Mouse (Mus musculus) 3T3-L1 (cell line): ENCODE measurements at regions not wholly inside any gene's neighbourhood (a gene's known extent, or its start where the extent isn't known, plus 50 kb on each side); places are given as distances from the start of the nearest gene placed in this dataset.
A peak's percentile ranks its signal among the peaks of the same experiment; 100 is the strongest.

Experiments used
- DNase-seq: peaks from one replicate; pipeline ENCODE4 v3.0.0-alpha.2; 2015; ENCODE audit warnings: low read depth, low spot score

DNA sequence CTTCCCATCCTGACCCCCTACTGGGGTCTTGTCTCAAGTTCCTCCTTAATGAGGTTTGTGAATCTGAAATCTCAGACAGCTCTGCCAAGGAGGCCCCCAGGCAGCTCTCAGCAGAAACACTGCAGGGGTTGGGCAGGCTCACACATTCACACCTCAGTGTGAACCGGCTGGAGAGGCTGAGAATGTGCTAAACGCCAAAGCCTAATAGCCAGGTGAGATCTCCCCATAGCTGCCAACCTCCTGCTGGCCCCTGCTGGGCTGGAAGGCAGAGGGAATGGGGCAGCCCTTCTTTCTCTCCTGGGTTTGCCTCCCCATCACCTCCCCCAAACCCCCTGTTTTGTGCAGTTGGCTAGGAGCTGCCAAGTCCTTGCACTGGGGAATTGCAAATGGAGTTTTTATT is 81.3 kb upstream of the Gm26897 start:
- no peak for DNase-seq

DNA sequence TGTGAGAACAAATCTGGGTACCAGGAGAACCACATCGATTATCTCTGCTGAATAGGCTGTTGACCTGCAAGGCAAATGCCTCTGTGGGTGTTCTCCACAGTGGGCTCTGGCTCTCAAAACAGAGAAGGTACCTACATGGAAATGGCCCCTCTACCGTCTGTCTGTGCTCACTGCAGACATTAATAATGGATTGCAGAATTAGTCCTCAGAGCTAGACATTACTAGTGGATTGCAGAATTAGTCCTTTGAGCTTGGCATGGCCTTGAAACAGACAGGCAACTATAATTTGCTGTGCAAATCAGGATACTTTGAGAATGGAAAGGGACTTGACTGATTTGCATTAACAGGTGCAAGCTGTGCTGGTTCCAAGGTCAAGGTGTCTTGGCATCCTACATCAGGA is 77.3 kb upstream of the Gm26897 start:
- DNase-seq = no peak

DNA sequence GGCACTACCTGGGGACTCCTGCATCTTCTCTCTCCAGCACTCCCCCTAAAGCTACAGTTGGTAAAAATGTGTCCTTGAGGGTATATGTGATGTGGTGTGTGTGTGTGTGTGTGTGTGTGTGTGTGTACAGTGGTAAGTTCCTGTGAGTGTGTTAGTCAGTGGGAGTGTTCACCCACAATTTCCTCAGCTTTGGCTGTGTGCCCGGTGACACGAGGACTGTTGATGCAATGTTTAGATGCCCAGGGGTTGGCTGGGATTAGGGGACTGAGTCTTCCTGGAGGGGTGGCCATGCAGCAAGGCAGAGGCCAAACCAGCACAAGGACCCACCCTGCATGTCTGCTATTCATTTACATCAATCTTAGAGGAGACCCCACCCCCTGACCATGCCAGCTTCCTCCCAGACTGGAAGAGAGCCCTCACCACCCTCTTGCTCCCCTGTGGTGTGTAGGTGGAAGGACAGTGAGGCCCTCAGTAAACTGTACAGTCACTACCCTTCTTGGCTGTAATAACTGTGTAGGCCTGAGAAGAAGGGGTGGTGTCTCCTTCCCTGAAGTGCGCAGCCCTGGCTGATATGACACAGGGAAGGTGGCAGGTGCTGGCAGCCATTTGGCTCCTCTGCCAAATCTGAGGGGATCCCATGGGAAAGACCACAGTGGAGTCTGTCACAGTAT is 75.8 kb upstream of the Gm26897 start:
- DNase-seq = peak; percentile 71

DNA sequence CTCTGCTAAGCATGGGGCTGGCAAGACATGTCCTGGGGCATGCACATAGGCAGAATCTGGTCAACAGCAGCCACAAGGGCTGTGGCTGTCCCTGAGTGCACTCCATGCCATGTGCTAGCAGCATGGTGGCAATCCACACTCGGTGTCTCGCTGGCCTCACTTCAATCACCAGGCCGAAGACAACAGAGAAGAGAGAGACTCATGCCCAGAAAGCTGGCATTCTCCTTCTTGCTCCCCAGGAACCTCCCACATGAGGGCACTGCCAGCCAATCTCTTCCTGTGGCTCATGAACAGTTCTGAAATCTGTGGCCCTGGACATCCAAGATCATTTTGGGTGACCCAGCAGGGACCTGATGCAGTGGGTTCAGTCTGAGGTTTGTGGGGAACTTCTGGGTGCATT is 74.5 kb upstream of the Gm26897 start:
- DNase-seq = no peak

DNA sequence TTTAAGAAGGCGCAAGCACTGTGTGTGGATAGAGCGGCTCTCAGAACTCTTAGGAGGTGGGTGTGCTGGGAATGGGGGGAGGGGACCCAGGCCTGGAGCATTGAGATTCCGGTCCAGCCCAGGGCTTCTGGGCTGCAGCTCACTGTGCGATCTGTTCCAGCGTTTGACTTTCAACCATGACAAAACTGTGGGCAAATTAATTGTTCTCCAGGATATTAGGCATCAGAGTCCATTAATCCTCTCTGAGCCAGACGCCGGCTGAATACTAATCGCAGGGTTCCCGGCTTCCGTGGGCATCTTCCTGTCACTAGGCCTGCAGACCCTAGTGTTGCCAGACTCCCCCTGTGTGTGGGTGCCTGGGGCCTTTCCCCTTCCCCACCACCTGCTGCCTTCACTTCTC is 73.3 kb upstream of the Gm26897 start:
- DNase-seq = no peak

DNA sequence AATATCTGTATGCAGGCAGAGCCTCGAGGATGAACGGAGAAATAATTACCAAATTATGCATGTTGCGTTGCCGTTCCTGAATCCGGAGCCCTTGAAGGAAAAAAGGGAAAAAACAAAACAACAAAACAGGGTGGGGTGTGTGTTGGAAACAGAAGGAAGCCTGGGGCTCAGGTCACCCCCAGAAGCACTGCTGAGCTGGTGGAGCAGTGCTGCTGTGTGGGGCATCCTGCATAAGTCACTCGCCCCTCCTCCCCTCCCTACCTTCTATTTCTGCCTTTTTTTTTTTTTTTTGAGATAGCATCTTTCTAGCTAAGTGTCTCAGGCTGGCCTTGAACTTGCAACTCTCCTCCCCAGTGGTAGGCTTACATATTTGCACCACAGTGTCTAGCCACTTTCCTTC is 72.8 kb upstream of the Gm26897 start:
- no peak for DNase-seq

DNA sequence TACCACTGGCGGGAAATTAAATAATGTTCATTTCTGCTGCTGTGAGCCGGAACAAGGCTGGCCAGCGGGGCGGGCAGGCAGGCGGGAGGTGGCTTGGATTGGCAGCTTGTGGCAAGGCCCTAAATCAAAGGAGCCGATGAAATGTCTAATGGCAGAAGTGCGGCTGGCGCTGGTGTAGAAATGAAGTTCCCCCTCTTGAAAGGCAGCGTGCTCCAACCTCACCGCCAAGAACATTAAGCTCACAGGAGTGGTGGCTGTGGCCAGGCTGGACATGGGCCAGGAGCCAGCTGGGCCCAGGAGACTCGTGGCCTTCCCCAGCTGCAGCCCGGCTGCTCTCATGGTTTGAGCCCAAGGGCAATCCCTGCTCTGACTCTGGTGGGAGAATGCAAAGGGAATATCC is 71.8 kb upstream of the Gm26897 start:
- no peak for DNase-seq

DNA sequence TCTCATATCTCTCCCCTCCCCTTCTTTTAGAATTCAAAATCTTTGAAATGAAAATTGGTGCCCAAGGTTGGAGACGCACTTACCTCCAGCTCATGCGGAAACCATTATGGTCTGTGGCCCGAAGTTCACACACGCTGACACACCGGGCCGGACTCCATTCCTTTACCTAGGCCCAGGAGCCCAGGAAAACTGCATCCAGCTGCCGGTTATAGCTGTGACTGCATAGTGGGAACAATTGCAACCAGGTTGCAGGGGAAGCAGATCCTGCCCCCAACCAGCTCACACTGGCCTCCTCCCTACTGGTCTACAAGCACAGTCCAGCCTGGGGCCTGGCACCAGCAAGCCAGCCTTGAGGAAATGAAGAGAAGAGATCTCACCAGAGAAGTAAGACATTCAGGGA is 69.9 kb upstream of the Gm26897 start:
- DNase-seq = no peak

DNA sequence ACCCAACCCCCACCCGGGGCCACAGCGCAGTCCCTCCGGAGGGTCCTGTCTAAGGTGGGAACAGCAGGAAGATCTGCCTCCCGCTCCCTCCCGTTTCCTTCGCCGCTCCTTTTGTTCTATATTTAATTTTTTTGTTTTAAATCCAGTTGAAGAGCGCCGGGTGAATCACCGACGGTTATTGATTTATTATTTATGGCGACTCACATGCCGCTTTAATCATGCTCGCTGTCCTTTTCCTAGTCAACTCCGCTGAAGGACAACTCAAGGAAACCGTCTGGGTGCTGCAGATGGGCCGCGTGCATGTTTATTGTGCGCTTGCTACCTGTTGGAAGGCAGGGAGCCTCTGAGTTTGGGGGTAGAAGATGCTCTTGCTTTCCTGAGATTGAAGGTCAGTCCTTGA is 68.3 kb upstream of the Gm26897 start:
- DNase-seq = no peak

DNA sequence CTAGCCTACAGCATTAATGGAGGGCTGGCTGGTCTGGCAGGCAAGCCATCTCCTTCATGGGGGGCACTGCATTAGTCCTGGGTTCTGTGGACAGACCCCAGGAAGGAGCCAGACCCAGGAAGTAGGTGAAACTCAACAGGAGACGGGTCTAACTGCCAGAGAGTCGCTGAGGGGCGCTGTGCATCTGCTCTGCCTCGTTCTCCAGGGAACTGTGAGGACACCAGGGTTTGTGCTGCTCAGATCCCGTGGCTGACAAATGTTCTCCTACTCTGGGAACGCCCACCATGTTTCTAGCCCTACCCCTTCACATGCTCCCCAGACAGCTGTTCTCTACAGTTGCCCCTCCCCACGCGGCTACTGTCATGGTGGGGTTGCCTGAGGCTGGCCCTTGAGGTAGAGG is 67.7 kb upstream of the Gm26897 start:
- no peak for DNase-seq

DNA sequence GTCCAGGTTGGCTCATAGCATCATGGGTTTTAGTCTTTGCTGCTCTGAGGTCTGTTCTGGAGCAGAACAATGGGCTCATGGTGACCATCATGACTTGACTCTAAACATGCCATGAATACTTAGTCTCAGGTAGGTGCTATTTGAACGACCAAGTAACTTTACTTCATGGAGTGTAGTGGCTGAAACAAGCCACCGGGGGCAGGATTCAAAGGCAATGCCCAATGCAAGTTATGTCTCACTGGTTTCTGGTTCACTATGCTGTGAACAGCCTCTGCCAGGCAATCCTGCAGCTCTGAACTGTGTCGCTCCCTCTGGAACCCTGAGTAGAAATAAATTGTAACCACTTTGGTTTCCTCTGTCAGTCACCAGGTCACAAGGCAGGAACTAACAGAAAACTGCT is 65.8 kb upstream of the Gm26897 start:
- peak; percentile 21 for DNase-seq

DNA sequence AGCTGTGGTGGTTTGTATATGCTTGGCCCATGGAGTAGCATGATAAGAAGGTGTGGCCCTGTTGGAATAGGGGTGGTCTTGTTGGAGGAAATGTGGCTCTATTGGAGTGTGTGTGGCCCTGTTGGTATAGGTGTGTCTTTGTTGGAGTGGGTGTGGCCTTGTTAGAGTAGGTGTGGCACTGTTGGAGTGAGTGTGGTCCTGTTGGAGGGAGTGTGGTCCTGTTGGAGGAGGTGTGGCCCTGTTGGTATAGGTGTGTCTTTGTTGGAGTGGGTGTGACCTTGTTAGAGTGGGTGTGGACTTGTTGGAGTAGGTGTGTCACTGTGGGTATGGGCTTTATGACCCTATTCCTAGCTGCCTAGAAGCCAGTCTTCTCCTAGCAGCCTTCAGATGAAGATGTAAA is 64.6 kb upstream of the Gm26897 start:
- DNase-seq = no peak

DNA sequence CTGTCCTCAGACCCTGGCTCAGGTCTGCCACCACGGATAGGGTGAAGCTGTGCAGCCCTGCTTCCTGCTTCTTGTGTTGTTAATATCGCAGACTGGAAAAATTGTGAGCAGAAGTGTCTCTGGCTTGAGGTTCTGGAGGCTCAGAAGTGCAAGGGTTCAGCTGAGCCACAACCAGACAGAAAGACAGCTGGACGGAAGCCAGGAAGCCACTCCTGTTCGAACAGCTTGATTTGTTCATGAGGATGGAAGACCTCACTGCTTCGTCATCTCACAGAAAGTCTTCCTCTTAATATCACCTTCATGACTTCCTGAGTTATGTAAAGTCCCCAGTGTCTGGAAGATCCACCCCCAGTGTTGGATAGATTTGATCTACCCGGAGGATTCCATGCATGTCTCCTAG is 62.0 kb upstream of the Gm26897 start:
- no peak for DNase-seq

DNA sequence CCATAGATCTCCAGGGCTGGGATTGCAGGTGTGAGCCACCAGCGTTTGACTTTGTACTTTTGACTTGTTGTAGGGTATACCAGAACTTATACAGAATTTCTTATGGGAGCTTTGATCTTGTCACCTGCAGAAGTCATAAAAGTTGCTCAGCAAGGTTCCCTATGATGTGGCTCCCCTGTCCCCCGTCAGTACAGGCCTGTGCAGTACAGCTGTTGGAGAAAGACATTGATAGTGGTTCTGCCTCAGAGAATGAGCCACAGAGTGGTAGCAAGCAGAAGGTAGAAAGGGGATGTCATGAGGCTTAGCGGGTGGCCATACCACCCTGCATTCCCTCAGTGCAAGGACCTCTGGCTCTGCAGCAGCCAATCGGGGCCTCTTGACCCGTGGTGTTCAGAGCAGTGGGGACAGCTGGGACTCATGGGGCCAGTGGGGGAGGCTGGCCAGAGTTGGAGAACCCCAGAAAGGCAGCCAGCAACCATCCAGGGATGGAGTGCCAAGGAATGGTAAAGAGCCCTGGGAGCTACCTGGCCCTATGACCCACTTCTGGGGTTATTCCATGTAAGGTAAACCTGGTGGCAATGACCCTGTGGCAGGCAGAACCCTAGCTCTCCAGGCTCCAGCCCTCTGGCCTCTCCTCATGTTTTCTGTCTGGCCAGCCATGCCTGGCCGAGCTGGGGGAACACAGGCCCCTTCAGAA is 58.6 kb upstream of the Gm26897 start:
- no peak for DNase-seq

DNA sequence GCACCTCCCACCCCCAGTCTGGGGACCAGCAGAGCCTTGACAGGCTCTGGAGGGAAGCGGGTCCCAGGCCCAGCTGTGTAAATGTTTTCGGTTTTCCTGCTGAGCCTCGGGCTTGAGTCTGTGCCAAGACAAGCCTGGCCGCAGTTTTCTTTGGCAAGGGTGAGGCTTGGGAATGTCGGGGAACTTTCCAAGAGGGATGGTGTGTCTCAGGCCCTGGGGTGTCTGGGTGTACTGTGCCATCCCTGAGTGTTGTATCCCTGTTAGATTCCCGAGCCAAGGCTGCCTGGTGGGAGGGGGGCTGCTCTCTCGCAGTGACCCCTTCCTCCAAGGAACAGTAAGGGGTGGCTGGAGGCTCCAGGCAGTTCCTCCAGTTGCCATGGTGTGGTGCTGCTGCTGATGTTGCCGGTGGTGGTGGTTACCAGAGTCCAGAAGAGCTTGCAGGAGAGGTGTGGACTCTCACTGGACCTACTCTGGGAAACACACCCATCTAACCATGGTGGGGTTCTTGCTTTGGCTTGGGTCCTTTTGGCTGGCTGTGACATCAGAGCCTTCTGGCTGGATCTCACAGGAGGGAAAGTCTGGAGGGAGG is 58.0 kb upstream of the Gm26897 start:
- DNase-seq = peak; percentile 90

DNA sequence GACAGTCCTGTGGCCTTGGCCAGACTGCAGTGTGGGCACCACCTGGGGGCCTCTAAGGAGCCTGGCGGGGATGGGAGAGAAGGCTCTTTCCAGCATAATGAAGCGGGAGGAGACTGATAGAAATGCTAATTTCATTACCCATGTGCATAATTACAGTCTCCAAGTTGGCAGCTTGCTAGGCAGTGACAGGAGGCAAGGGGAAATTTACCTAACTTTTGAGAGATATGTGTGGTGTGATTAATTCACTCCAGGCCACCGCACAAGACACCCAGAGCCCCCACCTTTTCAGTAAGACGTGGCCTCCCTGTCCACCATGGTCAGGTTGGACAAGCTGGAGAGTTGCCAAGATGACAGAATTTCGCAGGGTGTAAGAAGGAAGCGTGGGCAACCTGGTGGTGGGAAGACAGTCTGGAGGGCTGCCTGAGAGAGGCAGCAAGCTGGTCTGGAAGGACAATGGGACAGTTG is 55.8 kb upstream of the Gm26897 start:
- no peak for DNase-seq

DNA sequence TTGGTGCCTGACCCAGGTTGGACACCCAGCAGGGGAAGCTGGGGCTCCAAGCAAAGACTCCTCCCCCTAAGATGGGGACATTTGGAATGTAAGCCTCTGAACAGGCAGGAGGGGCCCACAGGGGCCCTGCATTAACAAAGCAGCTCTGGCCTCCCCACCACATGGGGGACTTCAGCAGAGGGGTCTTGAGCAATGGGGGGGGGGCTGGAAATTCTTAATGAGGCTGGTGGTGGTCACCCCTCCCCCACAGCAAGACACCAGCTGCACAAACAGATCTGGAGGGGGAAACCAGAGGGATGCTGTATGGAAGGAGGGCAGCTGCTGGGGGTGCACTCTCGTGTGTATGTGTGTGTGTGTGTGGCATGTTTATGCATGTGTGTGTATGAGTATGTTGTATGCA is 55.2 kb upstream of the Gm26897 start:
- no peak for DNase-seq

DNA sequence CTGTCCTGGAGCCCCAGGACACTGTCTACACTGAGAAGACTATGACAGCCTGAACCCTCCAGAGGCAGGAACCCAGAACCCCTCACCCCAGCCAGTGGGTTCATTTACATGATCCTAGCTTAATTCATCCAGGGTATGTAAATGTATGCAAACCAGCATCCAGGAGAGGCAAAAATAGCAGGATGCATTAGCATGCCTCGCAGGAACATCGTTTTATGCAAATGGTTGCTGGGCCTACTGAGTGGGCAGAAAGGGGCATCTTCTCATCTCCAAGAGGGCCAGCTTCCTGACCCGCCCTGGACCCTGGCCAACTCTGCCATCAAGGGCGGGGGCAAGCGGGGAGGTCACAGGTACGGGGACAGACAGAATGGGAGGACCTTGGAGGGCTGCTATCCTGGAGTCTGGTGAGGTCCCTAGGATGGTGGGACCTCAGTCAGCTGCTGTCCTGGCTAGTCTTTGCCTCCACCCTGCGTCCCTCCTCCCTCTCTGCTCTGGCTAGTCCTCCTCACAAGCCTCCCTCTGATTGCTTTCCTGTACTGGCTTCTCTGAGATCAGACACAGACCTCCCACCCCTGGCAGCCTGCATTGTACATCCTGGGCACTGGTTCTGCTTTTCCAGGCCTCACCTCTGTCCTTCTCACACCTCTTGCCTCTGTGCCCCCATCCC is 52.2 kb upstream of the Gm26897 start:
- no peak for DNase-seq

DNA sequence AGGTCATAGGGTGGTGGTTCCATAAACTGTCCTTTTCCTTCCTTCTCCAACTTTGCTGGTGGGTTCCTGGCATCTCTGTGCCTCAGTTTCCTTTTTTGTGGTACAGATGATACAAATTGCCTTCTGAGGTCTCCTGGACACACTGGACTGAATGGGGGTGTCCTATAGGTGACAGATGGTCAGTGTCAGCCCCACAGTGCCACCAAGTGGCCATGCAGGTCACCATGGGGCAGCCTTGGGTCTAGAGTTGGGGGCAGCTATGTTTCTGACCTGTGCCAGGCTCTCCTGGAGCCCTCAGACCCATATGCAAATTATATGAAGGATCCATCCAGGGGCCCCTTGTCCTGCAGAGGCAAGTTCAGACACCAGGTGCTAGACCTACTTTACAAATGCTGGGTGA is 50.8 kb upstream of the Gm26897 start:
- peak; percentile 44 for DNase-seq
